Mouse (Mus musculus): ENCODE data around the gene Coq8b. TPM values are rescaled to one million over a fixed set of nuclear protein-coding genes. Genes with fewer than 3 reads are reported as not detected.

The Coq8b gene
- polyA plus RNA-seq, 1 experiment: 43.1 TPM

DNA sequence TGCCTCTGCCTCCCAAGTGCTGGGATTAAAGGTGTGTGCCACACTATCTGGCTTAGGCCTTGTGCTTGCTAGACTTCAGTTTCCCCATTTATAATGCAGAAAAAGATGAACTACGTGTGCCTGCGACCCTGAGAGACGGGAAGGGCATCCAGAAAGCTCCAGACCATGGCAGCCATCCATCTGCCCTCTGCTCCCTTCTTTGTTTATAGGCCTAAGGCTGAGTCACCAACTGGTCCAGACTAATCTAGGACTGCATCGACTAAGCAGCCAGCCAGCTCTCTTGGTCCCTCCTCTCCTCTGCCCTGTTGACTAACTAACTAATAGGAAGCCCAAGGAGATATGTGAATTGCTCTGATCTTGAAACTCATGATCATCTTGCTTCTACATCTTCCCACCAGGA lies 63.1 kb downstream of the Coq8b start:
- no peaks in the 10 kb centered on the region for H3K4me1 ChIP-seq (ENCODE audit: control insufficient read depth, insufficient read depth, low read length)
- DNase-seq: peak; percentile 47
- H3K4me3 ChIP-seq (ENCODE audit: insufficient read depth, low read depth, low read length): no peak overlapping the region
- no peaks in the 10 kb centered on the region for H3K36me3 ChIP-seq (ENCODE audit: control insufficient read depth, insufficient read depth, low read length)
- WGBS: 24% methylated on average over 4 of the region's 4 CpGs
- no peaks in the 10 kb centered on the region for H3K27me3 ChIP-seq (replicated peaks; ENCODE audit: control insufficient read depth, insufficient read depth, low read length)
- TF ChIP-seq CTCF (conservative IDR thresholded peaks at IDR 0.05; ENCODE audit: insufficient read depth, insufficient read length, low read depth, low read length) (no peak), POLR2A (IDR thresholded peaks at IDR 0.05; ENCODE audit: low read depth, low read length) (no peak)
- no peak overlapping the region for H3K27ac ChIP-seq (ENCODE audit: insufficient read depth, low read depth, low read length)

DNA sequence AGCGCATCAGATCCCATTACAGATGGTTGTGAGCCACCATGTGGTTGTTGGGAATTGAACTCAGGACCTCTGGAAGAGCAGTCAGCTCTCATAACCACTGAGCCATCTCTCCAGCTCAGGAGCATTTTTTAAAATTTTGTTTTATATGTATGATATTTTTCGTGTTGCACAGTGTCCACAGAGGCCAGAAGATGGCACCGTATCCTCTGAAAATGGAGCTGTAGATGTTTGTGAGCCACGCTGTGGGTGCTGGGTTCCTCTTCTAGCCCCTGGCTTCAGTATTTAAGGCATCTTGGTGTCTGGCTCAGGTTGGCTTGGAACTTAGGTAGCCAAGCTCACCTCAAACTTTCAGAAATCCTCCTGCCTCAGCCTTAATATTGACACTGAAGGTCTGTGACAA lies 63.7 kb downstream of the Coq8b start:
- DNase-seq: no peak
- 90% methylated on average over 4 of the region's 4 CpGs for WGBS

DNA sequence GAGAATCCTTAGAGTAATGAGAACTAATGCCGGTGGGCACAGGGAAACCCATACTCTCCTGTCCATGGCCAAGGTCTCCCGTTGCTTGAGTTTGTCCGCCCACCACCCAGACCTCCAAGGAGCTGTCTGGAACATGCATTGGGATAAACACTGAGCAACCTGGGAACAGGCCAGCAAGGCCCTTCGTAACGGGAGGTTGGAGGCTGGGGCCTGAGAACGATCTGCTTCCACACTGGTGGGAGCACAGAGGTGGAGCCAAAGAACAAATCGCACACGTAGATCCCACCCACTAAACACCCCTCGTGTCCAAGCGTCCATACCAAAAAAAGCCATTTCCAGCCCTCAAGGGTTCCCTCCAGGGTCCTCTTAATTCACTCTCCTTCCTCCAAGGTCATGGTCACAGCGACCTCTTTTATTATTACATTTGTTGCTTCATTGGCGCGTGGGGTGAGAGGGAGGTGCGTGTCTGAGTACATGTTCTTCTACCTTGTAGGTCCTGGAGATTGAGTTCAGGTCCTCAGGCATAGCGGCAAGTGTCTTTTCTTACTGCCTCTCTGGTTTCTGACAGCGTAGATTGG lies 65.3 kb downstream of the Coq8b start:
- TF ChIP-seq CTCF (conservative IDR thresholded peaks at IDR 0.05; ENCODE audit: insufficient read depth, insufficient read length, low read depth, low read length) (no peak), POLR2A (IDR thresholded peaks at IDR 0.05; ENCODE audit: low read depth, low read length) (no peak)
- H3K27ac ChIP-seq (ENCODE audit: insufficient read depth, low read depth, low read length): no peak overlapping the region
- 69% methylated on average over 16 of the region's 16 CpGs for WGBS

More for the DNA sequence above, 63.7 kb downstream of the Coq8b start:
- H3K27me3 ChIP-seq (replicated peaks; ENCODE audit: control insufficient read depth, insufficient read depth, low read length): no peaks in the 10 kb centered on the region
- H3K4me3 ChIP-seq (ENCODE audit: insufficient read depth, low read depth, low read length): no peak overlapping the region
- no peaks in the 10 kb centered on the region for H3K4me1 ChIP-seq (ENCODE audit: control insufficient read depth, insufficient read depth, low read length)
- H3K36me3 ChIP-seq (ENCODE audit: control insufficient read depth, insufficient read depth, low read length): no peaks in the 10 kb centered on the region
- TF ChIP-seq CTCF (conservative IDR thresholded peaks at IDR 0.05; ENCODE audit: insufficient read depth, insufficient read length, low read depth, low read length): no peak
- TF ChIP-seq POLR2A (IDR thresholded peaks at IDR 0.05; ENCODE audit: low read depth, low read length): no peak
- no peak overlapping the region for H3K27ac ChIP-seq (ENCODE audit: insufficient read depth, low read depth, low read length)

DNA sequence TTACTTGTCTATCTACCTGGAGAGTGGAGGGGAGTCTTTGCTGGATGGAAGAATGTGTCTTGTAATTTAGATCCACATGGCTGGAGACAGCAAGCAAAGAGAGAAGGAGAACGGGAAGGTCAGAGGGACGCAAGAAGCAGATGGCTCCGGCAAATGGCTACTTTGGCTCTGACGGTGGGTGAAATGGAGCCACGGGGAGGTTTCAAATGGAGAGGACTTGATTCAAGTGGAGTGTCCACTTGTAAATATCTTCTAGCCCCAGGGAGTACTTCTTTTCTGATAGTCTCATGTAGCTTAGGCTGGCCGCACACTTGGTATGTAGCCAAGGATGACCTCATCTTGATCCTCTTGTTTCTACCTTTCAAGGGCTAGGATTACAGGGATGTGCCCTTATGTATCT lies 66.0 kb downstream of the Coq8b start:
- WGBS: 72% methylated on average over 6 of the region's 6 CpGs
- H3K4me3 ChIP-seq (ENCODE audit: insufficient read depth, low read depth, low read length): no peak overlapping the region
- no peaks in the 10 kb centered on the region for H3K27me3 ChIP-seq (replicated peaks; ENCODE audit: control insufficient read depth, insufficient read depth, low read length)
- no peaks in the 10 kb centered on the region for H3K36me3 ChIP-seq (ENCODE audit: control insufficient read depth, insufficient read depth, low read length)
- DNase-seq: no peak
- no peak overlapping the region for H3K27ac ChIP-seq (ENCODE audit: insufficient read depth, low read depth, low read length)
- H3K4me1 ChIP-seq (ENCODE audit: control insufficient read depth, insufficient read depth, low read length): no peaks in the 10 kb centered on the region
- TF ChIP-seq POLR2A (IDR thresholded peaks at IDR 0.05; ENCODE audit: low read depth, low read length) (no peak), CTCF (conservative IDR thresholded peaks at IDR 0.05; ENCODE audit: insufficient read depth, insufficient read length, low read depth, low read length) (no peak)

More for the DNA sequence above, 65.3 kb downstream of the Coq8b start:
- Histone ChIP-seq H3K4me1 (ENCODE audit: control insufficient read depth, insufficient read depth, low read length) (no peaks in the 10 kb centered on the region), H3K36me3 (ENCODE audit: control insufficient read depth, insufficient read depth, low read length) (no peaks in the 10 kb centered on the region), H3K4me3 (ENCODE audit: insufficient read depth, low read depth, low read length) (no peak overlapping the region), H3K27me3 (replicated peaks; ENCODE audit: control insufficient read depth, insufficient read depth, low read length) (no peaks in the 10 kb centered on the region)
- DNase-seq: no peak

DNA sequence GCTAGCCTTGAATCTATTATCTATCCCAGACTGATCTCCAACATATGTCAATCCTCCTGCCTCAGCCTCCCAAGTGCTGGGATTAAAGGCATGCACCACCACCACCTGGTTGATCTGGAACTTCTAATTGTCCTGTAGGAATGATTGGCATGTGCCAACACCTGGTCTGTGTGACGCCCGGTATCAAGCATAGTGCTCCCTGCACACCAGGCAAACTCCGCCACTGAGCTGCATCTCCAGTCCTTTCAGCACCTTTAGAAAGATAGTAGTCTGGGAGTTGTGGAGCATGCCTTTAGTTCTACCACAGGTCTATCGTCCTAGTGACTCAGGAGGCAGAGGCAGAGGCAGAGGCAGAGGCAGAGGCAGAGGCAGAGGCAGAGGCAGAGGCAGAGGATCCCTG lies 67.5 kb downstream of the Coq8b start:
- TF ChIP-seq CTCF (conservative IDR thresholded peaks at IDR 0.05; ENCODE audit: insufficient read depth, insufficient read length, low read depth, low read length) (no peak), POLR2A (IDR thresholded peaks at IDR 0.05; ENCODE audit: low read depth, low read length) (no peak)
- Histone ChIP-seq H3K27ac (ENCODE audit: insufficient read depth, low read depth, low read length) (no peak overlapping the region), H3K36me3 (ENCODE audit: control insufficient read depth, insufficient read depth, low read length) (no peaks in the 10 kb centered on the region), H3K27me3 (replicated peaks; ENCODE audit: control insufficient read depth, insufficient read depth, low read length) (no peaks in the 10 kb centered on the region), H3K4me3 (ENCODE audit: insufficient read depth, low read depth, low read length) (no peak overlapping the region), H3K4me1 (ENCODE audit: control insufficient read depth, insufficient read depth, low read length) (no peaks in the 10 kb centered on the region)
- WGBS: 83% methylated on average over 4 of the region's 4 CpGs
- DNase-seq: no peak

DNA sequence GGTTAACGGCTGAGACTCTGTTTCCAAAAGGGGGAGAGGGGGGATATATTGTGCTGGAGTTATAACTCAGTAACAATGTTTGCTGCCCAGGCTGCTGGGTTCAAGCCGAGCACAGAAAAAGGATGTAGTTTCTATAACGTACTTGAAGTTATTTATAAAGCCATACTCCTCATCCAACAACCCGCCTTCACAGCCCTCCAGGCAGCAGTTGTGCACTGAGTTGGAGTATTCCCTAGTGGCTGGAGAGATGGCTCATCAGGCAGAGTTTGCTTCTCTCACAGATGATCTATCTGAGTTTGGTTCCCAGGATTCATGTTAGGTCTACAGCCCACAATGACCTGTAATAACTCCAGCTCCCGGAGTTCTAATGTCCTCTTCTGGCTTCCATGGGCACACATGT lies 68.0 kb downstream of the Coq8b start:
- 73% methylated on average over 5 of the region's 5 CpGs for WGBS
- H3K27ac ChIP-seq (ENCODE audit: insufficient read depth, low read depth, low read length): no peak overlapping the region
- H3K36me3 ChIP-seq (ENCODE audit: control insufficient read depth, insufficient read depth, low read length): no peaks in the 10 kb centered on the region
- TF ChIP-seq CTCF (conservative IDR thresholded peaks at IDR 0.05; ENCODE audit: insufficient read depth, insufficient read length, low read depth, low read length): no peak
- TF ChIP-seq POLR2A (IDR thresholded peaks at IDR 0.05; ENCODE audit: low read depth, low read length): no peak
- H3K4me1 ChIP-seq (ENCODE audit: control insufficient read depth, insufficient read depth, low read length): no peaks in the 10 kb centered on the region
- H3K4me3 ChIP-seq (ENCODE audit: insufficient read depth, low read depth, low read length): no peak overlapping the region
- no peak for DNase-seq
- no peaks in the 10 kb centered on the region for H3K27me3 ChIP-seq (replicated peaks; ENCODE audit: control insufficient read depth, insufficient read depth, low read length)

DNA sequence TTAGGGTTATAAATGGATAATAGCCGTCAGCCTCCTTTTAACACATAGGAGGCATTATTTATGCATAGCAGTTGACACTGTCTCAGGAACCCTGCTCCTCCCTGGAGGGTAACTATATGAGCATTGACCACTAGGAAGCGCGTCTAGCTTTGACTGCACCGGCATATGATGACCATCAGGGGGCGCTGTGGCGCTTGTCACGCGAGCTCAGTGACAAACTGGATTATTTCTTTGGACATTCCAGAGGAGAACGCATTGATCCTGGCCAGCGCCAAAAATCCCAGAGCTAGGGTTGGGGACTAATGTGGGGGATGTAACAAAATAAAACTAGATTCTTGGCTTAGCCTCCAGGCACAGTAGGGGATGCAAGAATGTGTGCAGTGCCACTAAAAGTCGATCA lies 69.3 kb downstream of the Coq8b start:
- Histone ChIP-seq H3K27me3 (replicated peaks; ENCODE audit: control insufficient read depth, insufficient read depth, low read length) (no peaks in the 10 kb centered on the region), H3K4me1 (ENCODE audit: control insufficient read depth, insufficient read depth, low read length) (no peaks in the 10 kb centered on the region), H3K36me3 (ENCODE audit: control insufficient read depth, insufficient read depth, low read length) (no peaks in the 10 kb centered on the region), H3K27ac (ENCODE audit: insufficient read depth, low read depth, low read length) (no peak overlapping the region), H3K4me3 (ENCODE audit: insufficient read depth, low read depth, low read length) (no peak overlapping the region)
- DNase-seq: peak; percentile 82
- WGBS: 6% methylated on average over 11 of the region's 11 CpGs
- TF ChIP-seq CTCF (conservative IDR thresholded peaks at IDR 0.05; ENCODE audit: insufficient read depth, insufficient read length, low read depth, low read length) (peak; percentile 97; the same call in 1 of the 2 replicates), POLR2A (IDR thresholded peaks at IDR 0.05; ENCODE audit: low read depth, low read length) (no peak)

Measured in kidney, adult 2 months (tissue).